Mouse (Mus musculus) heart, adult 2 months (tissue): ENCODE results near the gene Sprr2e.

Experiments used
- CTCF ChIP-seq: fragments of 200-600 bp; IDR thresholded peaks from 2 replicates; pipeline ENCODE4 v1.8.1; 2022; ENCODE audit warnings: antibody characterized with exemption, mild to moderate bottlenecking, moderate library complexity
- EP300 ChIP-seq: fragments of 200-500 bp; IDR thresholded peaks from 2 replicates; pipeline ENCODE4 v1.6.1; 2011; ENCODE audit warnings: low read depth, low read length, control low read depth; ENCODE audit not compliant: insufficient read depth
- POLR2A ChIP-seq: fragments of 200-500 bp; IDR thresholded peaks from 2 replicates; pipeline ENCODE4 v1.6.1; 2011; ENCODE audit warnings: mild to moderate bottlenecking, low read depth, low read length, control low read depth; ENCODE audit not compliant: insufficient read depth

- TF ChIP-seq EP300 (no peak), CTCF (no peak), POLR2A (no peak)
Measured at GRCm38 (mm10) chr3:92338840-92339239, 13.1 kb upstream of the Sprr2e start, which contains the start of gene Sprr2d.
